ENCODE assay signal across 8 mouse cellular contexts in the genomic region with DNA sequence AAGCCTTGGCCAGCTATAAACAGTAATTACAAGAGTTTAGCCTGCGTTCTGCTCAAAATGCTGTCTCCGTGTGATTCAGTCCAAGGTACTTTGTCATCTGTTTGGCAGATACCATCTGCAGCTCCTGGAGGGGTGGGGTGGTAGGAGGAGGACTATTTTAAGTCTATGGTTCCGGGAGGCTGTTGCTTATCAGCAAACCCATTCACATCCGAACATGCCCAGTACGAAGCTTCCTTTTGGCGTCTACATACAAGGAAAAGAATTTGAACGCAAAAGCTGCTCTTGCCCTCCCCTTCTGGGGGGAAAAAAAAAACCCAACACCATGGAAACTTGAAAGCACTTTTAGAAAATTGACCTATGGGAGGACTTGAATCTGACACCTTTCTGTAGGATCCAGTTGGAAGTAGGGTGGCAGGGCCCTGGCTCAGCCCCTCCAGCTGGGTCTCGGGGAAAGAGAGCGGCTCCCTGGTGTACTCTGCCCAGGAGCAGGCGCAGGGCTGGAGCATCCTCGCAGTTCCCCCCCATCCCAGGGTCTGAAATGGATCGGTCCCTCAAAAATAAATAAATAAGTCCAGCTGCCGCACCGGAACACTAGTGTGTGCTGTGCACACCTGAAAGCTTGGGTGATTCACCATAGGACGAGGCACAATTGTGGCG.
DNase-seq lines count a peak whose midpoint lies in the region; ATAC-seq and TF ChIP-seq lines count a peak whose summit lies in the region.

No protein-coding gene starts in this region.

- TF ChIP-seq CTCF in Patski (IDR thresholded peaks at IDR 0.05) = no peak

- DNase-seq in Patski (ENCODE audit: low read depth, low spot score) = peak; percentile 83
- peak; percentile 83 to 84 for DNase-seq in cerebellum, postnatal 10 days
- DNase-seq in frontal cortex, postnatal 14 days (ENCODE audit: low spot score in 2 of 2) = peak; percentile 57 to 72
- DNase-seq in layer of hippocampus, postnatal 14 days (ENCODE audit: low spot score in 2 of 2) = peak; percentile 77 to 87
- peak; percentile 87 for DNase-seq in lung, postnatal 10 days
- DNase-seq in retina, adult 2 months (ENCODE audit: low read depth, low spot score) = peak; percentile 52
- peak; percentile 76 for DNase-seq in thymus, postnatal 25 days

- H3K4me1 ChIP-seq in hindbrain, embryonic 13.5 days (replicated peaks) = peaks cover 16% of the 10 kb centered on the region

- peak; percentile 97 for ATAC-seq in Patski
- ATAC-seq in hindbrain, embryonic 13.5 days (ENCODE audit: low FRiP score) = peak; percentile 96

- peak overlapping the region; percentile 68 for H3K9ac ChIP-seq in hindbrain, embryonic 13.5 days

- H3K27me3 ChIP-seq in Patski = no peaks in the 10 kb centered on the region
- H3K27me3 ChIP-seq in hindbrain, embryonic 13.5 days = no peaks in the 10 kb centered on the region

- peak overlapping the region; percentile 79 for H3K27ac ChIP-seq in hindbrain, embryonic 13.5 days

- H3K4me3 ChIP-seq in hindbrain, embryonic 13.5 days = peak overlapping the region; percentile 48

- under 1% methylated on average over 16 of the region's 16 CpGs for WGBS in hindbrain, embryonic 13.5 days

- CTCF ChIA-PET in Patski (lab: Charles Lee) = no interaction called here

- in situ Hi-C loops in Patski (cut with MboI; ENCODE audit: low pct_unique_long_range_greater_than_20kb) = loop anchor here (10.0 kb wide), 2 partner anchors 209 to 221 kb away; no protein-coding TSS in a partner anchor

- POLR2A ChIA-PET in Patski (lab: Charles Lee) = interaction anchor here (0.6 kb wide), 1 partner anchor 241 kb away, joined by 3 read pairs; no protein-coding TSS in a partner anchor

- H3K4me2 ChIP-seq in hindbrain, embryonic 13.5 days = peak overlapping the region; percentile 64

- H3K9me3 ChIP-seq in hindbrain, embryonic 13.5 days = no peaks in the 10 kb centered on the region

- no peaks in the 10 kb centered on the region for H3K36me3 ChIP-seq in hindbrain, embryonic 13.5 days

Comparison
In these comparisons a context has a peak if more than half of its experiments do, and no peak if none do; other contexts are left out.
1. Peak in every context shown above with its lines: DNase-seq, ATAC-seq, H3K4me3 ChIP-seq and H3K27ac ChIP-seq.